Mouse (Mus musculus): ENCODE data around the gene Scn5a. TPM values are rescaled to one million over a fixed set of nuclear protein-coding genes. Genes with fewer than 3 reads are reported as not detected.

Gene Scn5a
- total and polyA plus RNA-seq, 3 experiments, result 0.03 TPM; not detected in 2

- Histone ChIP-seq H3K27me3 (ENCODE audit: control insufficient read depth in 1 of 2, insufficient read depth in 2 of 2, low read length in 2 of 2) (no peaks in the 10 kb centered on the region), H3K4me1 (ENCODE audit: control insufficient read depth in 1 of 2, insufficient read depth in 2 of 2, low read length in 2 of 2) (no peaks in the 10 kb centered on the region), H3K79me2 (ENCODE audit: control insufficient read depth, insufficient read depth, low read length, poor library complexity) (no peaks in the 10 kb centered on the region), H3K9ac (ENCODE audit: control insufficient read depth, low read depth, low read length, poor library complexity, severe bottlenecking) (no peak overlapping the region), H3K9me3 (replicated peaks; ENCODE audit: insufficient read depth, low read length) (no peaks in the 10 kb centered on the region), H3K4me3 (ENCODE audit: control insufficient read depth in 1 of 2, insufficient read depth in 1 of 2, low read depth in 2 of 2, low read length in 2 of 2) (no peak overlapping the region), H3K36me3 (ENCODE audit: control insufficient read depth in 1 of 2, insufficient read depth in 2 of 2, low read length in 2 of 2) (no peaks in the 10 kb centered on the region), H3K27ac (ENCODE audit: control insufficient read depth, low read depth, low read length) (no peak overlapping the region)
- DNase-seq (ENCODE audit: low read depth, low spot score), result no peak
- TF ChIP-seq TBP (IDR thresholded peaks at IDR 0.05; ENCODE audit: low read depth, low read length) (no peak), ZNF384 (IDR thresholded peaks at IDR 0.05; ENCODE audit: low read depth, low read length) (no peak), GABPA (IDR thresholded peaks at IDR 0.05; ENCODE audit: low read depth, low read length) (no peak), MAX (IDR thresholded peaks at IDR 0.05; ENCODE audit: low read length) (no peak), CHD2 (IDR thresholded peaks at IDR 0.05; ENCODE audit: low read length) (no peak), USF2 (IDR thresholded peaks at IDR 0.05; ENCODE audit: borderline replicate concordance in 1 of 2, insufficient read depth in 1 of 2, low read depth in 1 of 2, low read length in 2 of 2) (no peak), ETS1 (IDR thresholded peaks at IDR 0.05; ENCODE audit: low read depth, low read length) (no peak), RCOR1 (IDR thresholded peaks at IDR 0.05; ENCODE audit: low read depth, low read length) (no peak), HCFC1 (IDR thresholded peaks at IDR 0.05; ENCODE audit: low read depth, low read length) (no peak), POLR2AphosphoS5 (IDR thresholded peaks at IDR 0.05; ENCODE audit: borderline replicate concordance, low read depth, low read length) (no peak)
Observed at GRCm38 (mm10) chr9:119537823-119538222, 41.0 kb downstream of the Scn5a start.

GRCm38 (mm10) chr9:119531684-119532417 is 47.0 kb downstream of the Scn5a start:
- Histone ChIP-seq H3K36me3 (ENCODE audit: control insufficient read depth in 1 of 2, insufficient read depth in 2 of 2, low read length in 2 of 2) (no peaks in the 10 kb centered on the region), H3K27me3 (ENCODE audit: control insufficient read depth in 1 of 2, insufficient read depth in 2 of 2, low read length in 2 of 2) (no peaks in the 10 kb centered on the region), H3K4me3 (ENCODE audit: control insufficient read depth in 1 of 2, insufficient read depth in 1 of 2, low read depth in 2 of 2, low read length in 2 of 2) (no peak overlapping the region), H3K9me3 (replicated peaks; ENCODE audit: insufficient read depth, low read length) (no peaks in the 10 kb centered on the region), H3K4me1 (ENCODE audit: control insufficient read depth in 1 of 2, insufficient read depth in 2 of 2, low read length in 2 of 2) (no peaks in the 10 kb centered on the region), H3K79me2 (ENCODE audit: control insufficient read depth, insufficient read depth, low read length, poor library complexity) (no peaks in the 10 kb centered on the region), H3K9ac (ENCODE audit: control insufficient read depth, low read depth, low read length, poor library complexity, severe bottlenecking) (no peak overlapping the region), H3K27ac (ENCODE audit: control insufficient read depth, low read depth, low read length) (no peak overlapping the region)
- TF ChIP-seq TCF12 (IDR thresholded peaks at IDR 0.05; ENCODE audit: low read depth, low read length), result no peak
- no peak for TF ChIP-seq UBTF (IDR thresholded peaks at IDR 0.05; ENCODE audit: borderline replicate concordance, insufficient read depth, low read depth, low read length)
- no peak for TF ChIP-seq GATA1 (IDR thresholded peaks at IDR 0.05; ENCODE audit: low read depth, low read length)
- no peak for TF ChIP-seq E2F4 (IDR thresholded peaks at IDR 0.05; ENCODE audit: borderline replicate concordance, low read depth, low read length)
- no peak for TF ChIP-seq USF2 (IDR thresholded peaks at IDR 0.05; ENCODE audit: borderline replicate concordance in 1 of 2, insufficient read depth in 1 of 2, low read depth in 1 of 2, low read length in 2 of 2)
- no peak for TF ChIP-seq SMC3 (IDR thresholded peaks at IDR 0.05; ENCODE audit: low read depth, low read length)
- TF ChIP-seq NELFE (IDR thresholded peaks at IDR 0.05; ENCODE audit: low read depth, low read length), result no peak
- no peak for DNase-seq (ENCODE audit: low read depth, low spot score)
